Mouse (Mus musculus) heart, postnatal 36 days (tissue): ENCODE data around the gene Asic4. TPM values are rescaled to one million over a fixed set of nuclear protein-coding genes. Genes with fewer than 3 reads are reported as not detected.
A peak's percentile ranks its signal among the peaks of the same experiment; 100 is the strongest.

Experiments
- DNase-seq, 2 experiments: peaks; one replicate each; pipeline ENCODE4 v3.0.0; 2021 to 2022
- intact Hi-C: fragments of 180-260 bp; cut with DNase I; formaldehyde crosslinking; loops from one replicate; pipeline ENCODE4 v1.15.1; 2025
- total RNA-seq, 2 experiments: library from RNA; stranded (reverse); gene quantifications; 2 replicates each; pipeline ENCODE4 v1.2.3; 2021

Asic4 gene
- total RNA-seq, 2 experiments from 2014 or later: not detected

DNA sequence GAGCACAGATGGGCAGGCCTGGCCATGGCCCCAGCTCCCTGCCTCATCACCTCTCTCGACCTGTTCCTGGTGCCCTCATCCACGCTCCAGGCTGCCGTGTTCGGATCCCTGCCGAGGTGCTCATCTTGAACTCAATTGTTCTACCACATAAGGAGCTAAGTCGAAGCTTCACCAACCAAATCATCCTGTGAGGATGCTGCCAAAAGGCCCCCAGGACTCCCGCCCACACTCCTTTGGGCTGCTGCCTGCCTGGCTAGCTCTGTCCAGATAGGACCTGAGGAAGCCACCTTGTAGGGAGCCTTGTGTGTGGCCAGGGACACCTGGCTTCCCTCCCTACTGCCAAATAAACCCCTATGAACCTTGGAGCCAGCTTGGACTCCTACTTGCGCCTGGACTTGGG, 7.4 kb upstream of the Asic4 start:
- intact Hi-C loops: no loop called here
- DNase-seq: no peak

DNA sequence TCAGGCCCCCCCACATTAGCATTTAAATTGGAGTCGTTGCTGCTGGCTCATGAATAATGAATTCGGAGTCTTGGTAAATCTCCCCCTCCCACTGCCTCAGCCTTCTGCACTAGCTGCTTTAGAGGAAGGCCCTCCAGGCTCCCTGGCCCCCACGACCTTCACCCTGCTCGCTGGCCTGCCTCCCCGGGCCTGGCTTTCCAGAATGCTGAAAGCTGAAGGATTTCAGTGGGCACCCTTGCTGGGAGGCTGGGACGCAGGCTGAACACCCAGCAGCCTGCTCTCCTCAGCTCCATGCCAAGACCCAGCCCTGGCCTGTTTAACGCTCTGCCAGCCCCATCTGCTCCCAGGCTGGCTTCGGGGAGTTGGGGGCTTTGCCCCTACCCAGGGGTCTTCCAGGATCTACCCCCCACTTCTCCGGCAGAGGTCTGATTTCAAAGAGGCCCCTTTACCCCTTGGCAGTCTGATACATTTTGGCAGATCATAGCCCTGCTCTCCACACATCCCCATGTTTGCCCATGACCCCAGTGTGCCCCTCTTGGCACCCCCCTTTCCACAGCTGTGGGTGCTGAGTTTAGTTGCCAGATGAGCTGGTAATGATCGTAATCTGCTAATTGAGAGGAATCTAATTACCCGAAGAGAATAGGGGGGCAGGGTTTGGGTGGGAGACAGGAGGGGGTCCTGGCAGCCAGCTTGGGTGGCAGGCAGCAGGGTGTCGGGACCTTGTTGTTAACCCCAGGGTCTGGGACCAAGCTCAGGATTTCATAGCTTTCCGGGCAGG, 6.8 kb upstream of the Asic4 start:
- no peak for DNase-seq
- intact Hi-C loops: no loop called here

DNA sequence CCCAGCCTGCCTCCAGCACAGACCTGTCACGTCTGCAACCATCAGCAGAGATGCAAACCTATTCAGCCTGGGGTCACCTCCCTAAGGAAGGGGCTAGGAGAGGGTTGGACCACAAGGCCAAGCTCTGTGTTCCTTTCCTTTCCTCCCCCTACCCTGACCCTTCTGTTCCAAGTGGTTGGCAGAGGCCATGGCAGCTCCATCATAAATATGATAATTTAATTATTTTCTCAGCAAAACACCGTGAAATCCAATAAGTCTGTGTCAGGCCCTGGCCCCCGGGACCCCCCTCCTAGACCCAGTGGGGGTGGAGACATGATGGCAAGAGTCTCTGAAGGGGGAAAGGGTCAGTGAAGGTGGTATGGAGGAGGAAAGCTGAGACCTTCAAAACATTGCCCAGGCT, 6.0 kb upstream of the Asic4 start:
- no peak for DNase-seq
- intact Hi-C loops: no loop called here

DNA sequence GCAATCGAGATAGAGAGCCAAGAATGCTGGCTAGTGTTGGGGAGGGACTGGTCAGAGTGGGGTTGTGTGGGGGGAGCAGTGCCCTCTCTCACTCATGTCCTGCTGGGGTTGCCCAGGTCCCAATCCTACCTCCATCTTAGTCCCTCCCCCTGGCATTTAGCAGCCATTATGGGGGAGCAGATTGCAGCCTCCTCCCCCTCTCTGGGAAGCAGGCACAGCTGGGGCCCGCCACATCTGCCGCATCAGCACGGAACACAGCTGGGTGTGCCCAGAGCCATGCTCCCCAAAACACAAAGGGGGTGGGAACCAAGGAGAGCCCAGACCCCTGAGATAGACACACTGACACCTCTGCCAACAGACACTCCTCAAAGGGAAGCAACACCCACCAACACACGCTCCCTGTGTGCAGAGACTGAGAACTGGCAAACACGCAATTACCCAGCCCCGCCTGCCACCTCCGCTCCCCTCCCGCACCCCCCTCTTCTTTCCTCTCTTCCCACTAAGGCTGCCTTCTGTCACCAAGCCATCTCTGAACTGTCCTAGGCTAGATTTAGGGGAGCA, 5.0 kb upstream of the Asic4 start:
- no peak for DNase-seq
- intact Hi-C loops: loop anchor here (1.0 kb wide), 1 partner anchor 114 kb away; no protein-coding TSS in a partner anchor

DNA sequence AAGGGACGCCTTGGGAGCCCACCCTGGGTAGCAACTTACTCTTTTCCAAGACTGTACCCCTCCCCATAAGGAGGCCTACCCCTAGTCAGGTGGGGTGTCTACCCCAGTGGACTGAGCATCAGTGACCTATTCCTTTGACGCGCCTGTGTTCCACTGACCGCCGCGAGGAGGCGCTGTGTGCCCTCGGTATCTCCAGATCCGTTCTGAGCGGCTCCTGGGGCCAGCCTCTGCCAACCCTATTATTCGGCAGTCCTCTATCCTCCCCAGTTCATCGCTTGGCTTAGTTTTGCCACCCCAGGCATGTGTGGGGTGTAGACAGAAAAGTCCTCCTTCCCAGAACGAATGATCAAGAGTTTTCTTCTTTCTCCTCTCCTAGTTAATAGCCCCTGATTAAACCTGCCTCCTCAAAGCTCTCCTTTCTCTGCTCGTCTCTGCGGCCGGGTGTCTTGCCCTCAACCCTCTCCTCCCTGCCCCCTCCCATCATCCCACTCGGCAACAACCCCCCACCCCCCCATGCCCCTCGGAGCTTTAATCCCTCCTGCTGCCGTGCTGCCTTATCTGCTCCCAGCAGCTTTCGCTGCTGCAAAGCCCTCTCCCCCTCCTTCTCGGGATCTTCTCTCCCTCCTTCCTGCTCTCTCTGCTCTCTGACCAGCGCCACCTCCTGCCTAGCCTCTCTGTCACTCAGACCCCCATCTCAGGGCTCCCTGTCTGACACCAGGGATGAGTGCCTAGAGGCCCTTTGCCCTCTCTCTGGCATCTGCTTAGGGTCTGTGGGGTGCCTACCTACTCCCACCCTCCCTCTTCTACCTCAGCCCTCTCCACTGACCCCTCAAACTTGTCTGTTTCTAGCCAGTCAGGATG, 4.3 kb upstream of the Asic4 start:
- intact Hi-C loops: loop anchor here (1.0 kb wide), 2 partner anchors 21 to 113 kb away; no protein-coding TSS in a partner anchor
- peak; percentile 78 to 83 for DNase-seq

DNA sequence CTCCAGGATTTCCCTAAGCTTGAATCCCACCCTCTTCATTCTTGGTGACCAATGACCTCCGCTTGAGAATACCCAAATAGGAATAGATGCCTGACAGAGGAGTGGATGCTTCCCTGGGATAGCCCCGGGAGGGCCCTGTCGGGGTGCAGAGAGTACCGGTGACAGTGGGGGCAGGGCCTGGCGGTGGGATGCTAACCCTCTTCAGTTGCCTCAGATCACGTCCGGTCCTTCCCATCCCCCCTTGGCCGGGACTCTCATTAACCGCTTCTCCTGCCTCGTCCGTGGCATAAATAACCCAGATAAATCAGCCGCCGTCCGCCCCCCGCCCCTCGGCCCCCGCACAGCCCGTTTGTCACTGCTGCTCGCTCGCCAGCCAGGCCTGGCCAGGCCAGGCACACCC, 3.6 kb upstream of the Asic4 start:
- intact Hi-C loops: loop anchor here (1.0 kb wide), 1 partner anchor 21 kb away; no protein-coding TSS in a partner anchor
- no peak for DNase-seq

DNA sequence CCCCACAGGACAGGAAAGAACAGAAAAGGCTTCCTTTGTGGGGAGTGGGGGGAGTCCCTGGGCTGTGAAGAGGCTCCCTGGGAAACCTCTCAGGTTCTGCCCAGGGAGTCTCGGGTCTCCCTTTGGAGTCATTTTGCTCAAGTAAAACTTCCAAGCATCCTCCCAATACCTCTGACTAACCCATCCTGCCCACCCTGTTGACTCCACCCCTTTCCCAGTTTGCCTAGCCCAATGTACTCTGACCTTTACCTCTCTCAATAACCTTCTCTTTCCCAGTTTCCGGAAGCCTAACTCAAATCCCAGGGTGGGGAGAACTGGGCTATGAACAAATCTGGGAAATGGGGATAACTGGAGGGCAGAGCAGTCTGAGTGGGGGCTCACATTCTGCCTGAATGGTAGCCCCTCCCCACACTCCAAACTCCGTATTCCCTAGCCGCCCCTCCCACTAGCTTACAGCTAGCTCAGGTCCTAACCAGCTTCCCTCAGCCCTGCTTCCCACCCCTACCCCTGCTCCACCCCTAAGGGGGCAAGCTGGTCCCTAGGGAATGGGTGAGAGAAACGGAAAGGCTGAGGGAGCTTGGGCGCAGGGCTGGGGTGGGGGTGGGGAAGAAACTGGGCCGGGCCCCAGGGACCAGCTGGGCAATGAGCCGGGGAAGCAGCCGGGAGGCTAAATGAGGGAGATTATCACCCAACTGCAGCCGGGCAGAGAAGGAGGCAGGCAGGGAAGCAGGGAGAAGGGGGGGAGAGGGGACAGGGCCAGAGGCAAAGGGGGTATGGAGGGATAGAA, 2.8 kb upstream of the Asic4 start:
- DNase-seq: no peak
- intact Hi-C loops: no loop called here

DNA sequence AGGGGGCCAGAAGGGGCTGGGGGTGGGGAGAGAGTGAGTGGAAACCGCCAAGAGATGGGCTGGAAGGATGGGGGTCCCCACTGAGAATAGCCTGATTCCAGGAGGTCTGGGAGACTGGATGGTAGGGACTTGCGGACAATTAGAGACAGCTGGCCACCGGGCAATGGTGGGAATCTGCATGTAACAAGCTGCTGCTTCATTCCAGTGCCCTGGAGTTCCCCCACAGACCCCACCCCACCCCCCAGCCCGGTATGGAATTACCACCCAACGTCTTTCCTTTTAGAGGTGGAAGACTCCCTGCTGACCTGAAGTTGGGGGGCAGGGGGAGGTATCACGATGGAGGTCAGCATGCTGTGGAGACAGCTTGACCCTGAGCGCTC, 2.2 kb upstream of the Asic4 start:
- intact Hi-C loops: no loop called here
- DNase-seq: no peak

DNA sequence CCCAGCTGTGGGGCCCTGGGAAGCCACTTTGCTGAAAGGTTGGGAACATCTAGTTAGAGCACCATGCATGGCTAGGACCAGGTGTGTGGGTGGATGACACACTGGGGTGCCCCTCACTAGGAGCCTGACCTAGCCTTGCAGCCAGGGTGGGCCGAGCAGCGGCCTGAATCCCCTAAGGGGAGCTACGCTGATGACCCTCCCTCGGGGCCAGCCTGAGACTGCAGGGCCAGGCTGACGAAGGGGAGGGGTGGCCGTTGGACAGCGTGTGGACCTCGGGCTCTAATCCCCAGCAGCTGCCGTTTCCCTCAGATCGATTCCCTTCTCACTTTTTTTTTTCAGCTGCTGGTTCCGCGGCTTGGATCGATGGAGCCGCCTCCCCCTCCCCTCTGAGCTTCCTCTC, 1.3 kb upstream of the Asic4 start:
- intact Hi-C loops: no loop called here
- DNase-seq: no peak

DNA sequence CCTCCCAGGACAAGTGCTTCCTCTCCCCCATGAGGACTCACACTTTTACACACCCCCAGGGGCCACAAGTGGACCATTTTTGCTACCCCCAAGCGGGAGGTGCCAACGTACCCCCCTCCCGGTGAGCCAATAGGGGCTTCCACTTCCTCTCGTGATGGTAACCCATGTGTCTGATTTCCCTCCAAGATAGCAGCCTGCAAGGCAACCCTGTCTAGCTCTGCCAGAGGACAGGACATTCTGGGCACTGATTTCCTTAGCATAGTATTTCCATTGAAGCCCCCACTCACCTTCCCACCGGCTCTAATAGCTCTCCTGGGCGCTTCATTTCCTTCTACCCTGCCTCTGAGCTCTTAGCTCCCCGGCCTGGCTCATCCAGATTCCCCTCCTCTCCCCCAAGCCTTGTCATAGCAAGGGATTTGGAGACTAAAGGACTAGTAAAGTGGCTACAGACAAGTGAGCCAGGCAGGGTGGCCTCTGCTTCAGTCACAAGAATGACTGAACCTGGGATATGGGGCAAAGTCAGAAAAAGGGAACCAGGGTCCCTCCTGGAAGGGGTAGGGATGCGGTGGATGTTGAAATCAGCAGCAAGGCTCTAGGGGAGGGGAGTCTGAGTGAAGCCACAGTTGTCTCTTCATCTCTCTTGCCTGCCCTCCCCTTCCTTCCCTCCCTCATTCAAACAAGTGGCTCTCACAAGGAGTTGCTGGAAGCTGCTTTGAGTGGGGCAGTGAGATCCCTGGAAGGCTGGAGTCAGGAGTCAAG, 680 bp upstream of the Asic4 start:
- intact Hi-C loops: no loop called here

DNA sequence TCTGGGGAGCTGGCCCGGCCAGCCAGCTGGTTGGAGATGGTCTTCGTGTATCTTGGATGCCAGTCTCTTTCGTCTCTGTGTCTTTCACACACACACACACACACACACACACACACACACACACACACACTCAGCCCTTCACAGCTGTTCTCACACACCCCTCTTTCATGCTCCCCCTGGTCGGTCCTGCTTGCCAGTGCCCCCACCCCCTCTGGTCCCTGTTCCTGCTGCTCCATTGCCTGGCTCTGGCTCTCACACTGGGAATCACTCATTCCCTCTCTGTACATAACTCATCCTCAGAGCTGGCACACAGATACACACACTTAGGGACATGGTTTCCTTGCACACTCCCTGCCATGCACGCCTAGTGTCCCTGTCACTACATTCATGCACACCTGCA, 1.7 kb downstream of the Asic4 start:
- no peak for DNase-seq
- intact Hi-C loops: no loop called here

More for the DNA sequence above, 680 bp upstream of the Asic4 start:
- no peak for DNase-seq

DNA sequence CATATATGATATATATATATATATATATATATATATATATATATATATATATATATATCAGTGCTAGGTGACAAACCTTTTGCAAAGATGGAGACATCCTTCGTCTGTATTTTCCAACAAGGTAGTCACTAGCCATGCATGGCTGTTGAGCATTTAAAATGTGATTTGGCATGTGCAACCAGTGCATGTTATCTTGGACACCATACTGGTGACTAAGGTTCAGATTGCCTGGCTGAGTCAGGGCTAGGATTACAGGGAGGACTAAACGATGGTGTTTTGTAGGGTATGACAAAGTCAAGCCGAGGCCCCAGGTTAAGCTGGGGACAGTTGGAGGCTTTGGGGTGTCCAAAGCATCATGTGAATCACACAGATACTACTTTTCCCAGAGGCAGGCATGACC, 5.2 kb downstream of the Asic4 start:
- intact Hi-C loops: no loop called here

DNA sequence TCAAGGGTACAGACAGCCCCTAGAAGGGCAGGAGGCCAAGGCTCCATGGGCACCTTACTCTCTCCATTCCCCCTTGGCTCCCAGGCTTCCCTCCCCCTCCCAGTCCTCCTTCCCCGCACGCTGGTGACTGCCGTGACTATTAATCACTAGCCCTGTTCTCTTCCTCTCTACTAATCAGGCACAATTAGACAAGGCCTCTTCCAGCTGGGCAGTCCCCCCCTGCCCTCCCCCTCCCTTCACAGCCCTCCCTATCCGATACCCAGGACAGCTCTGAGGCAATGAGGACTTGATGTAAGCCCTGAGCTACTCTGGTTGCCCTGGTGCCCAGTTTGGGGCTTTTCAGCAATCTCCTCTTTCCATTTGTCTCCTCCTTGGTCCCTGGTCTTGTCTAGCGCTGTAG, 5.7 kb downstream of the Asic4 start:
- intact Hi-C loops: no loop called here
- DNase-seq: no peak

More for the DNA sequence above, 5.2 kb downstream of the Asic4 start:
- DNase-seq: no peak

DNA sequence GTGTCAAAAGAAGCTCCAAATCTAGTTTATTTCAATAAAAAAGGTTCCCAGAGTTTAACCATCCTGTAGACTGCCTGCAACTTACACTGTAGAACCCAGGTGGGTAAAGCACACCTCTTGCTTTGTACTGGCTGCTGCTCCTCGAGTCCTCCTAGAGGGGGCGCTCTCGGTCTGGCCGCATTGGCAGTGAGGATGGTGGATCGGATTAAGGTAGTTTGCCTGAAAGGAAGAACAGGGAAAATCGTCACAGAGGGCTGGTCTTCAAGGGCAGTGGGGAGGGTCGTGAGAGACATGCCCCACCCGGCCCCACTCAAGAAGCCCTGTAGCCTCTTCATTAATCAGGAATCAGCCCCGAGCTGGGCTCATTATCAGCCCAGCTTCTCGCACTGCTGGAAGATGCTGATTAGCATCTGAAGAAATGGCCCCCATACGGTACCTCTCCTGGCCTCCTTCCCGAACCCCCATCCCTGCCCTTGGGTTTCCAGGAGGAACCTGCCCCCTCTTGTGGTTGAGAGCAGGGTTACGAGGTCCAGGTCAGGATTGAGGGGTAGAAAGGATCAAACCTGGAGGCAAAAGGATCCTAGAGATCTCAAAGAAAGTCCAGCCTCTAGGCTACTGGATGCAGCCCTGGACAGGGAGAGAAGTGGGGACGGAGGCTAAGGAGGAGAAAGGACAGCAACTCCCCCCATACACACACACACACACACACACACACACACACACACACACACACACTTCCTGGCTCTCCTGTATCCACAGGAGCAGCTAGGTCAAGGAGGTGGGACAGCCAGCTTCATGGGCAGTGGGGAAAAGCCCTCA, 6.7 kb downstream of the Asic4 start:
- no peak for DNase-seq
- intact Hi-C loops: no loop called here

DNA sequence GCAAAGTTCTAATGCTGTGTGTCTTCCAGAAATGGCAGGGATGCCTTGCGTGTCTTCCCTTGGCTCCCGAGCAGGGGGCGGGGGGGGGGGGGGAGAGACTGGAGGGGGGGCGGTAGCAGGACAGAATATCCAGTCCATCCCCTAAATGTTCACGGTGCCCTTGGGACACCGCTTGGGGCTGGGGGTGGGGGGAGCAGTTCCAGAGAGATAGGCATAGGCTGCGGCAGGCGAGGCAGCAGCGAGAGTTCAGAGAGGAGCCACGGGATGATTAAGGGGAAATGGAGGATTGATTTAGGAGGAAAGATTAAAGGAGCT, 7.4 kb downstream of the Asic4 start:
- intact Hi-C loops: no loop called here
- DNase-seq: no peak

DNA sequence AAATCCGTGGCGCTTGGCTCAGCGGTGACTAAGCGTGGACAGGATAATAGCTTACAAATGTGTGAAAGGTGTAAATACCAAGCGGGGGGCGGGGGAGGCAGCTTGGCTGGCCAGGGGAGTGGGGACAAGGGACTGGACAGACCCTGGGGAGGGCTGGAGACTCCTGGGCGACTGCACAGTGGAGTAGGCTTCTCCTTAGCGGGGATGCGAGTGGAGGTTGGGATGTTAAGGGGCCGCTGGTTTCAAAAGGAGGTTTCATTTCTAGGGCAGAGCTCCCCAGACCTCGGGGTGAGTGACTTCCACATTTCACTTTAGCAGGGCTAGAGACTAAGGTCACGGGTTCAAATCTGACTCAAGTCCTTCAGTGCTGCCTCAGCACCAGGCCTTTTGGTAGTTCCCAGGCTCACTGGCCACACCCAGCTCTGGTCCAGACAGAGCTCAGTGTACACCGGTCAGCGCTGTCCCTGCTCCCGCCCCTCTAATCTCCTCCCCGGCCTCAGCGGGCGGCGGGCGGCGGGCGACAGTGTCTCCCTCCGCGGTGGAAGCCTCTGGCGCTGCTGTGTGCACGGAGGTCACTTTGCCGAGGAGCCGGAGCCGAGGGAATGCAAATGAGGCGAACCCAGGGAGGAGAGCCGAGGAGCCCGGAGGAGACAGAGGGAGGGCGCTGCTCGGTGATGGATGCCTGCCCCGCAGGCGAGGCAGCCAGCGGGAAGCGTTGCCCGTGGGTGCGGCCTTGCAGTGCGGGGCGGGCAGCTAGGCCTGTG, 8.0 kb downstream of the Asic4 start:
- DNase-seq: peak; percentile 43 to 65
- intact Hi-C loops: no loop called here

DNA sequence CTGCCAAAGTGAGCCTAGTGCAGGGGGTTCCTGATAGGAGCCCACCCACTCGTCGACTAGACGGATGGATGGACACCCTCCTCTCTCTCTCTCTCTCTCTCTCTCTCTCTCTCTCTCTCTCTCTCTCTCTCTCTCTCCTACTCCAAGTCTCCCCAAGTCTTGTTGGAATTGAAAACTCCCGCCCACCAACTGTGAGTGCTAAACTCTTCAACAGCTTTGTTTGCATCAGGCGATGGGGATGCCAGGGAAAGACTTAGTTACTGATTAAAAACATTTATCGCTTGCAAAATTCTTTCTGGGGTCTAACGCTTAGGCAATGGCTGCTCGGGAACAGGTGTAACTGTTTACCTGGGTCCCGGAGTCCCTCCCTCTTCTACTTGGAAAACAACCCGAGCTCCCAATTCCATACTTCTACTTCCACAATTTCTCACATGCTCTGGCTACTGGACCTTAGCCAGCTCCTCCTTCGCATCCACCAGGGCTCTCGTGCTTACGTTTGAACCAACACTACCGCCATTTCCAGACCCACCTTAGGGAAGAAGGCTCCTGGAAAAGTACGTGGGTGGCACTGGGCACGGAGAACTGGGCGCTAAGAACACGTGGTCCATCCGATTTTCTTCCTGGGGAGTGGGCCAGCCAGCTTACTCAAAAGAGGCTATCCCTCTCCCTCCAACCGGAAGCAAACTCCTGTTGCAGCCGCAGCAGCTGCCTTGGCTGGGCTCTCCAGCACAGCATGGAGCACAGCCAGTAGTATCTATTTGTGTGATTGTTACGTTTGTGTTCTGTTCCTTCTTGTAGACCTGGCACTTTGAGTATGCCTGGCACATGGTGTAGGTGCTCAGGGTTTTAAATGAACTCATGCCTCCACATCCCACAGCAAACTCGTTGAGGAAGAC, 8.8 kb downstream of the Asic4 start:
- peak in 1 of 2 experiments; percentile 40 for DNase-seq
- intact Hi-C loops: no loop called here

DNA sequence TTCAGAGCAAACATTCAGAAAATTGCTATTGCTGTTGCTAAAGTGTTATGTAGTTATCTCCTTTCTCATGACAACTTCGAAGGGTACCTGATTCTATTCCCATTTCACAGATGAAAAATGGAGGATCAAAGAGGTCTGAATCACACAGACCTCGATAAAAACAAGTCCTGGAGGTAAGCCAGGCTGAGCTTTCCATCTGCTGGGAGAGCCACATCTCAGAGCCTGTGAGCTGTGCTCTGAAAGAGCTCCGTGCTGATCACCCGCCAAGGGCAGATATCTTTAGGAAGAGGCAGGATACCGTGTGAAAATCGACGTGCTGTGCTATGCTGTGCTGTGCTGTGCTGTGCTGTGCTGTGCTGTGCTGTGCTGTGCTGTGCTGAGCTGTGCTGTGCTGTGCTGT, 10.1 kb downstream of the Asic4 start:
- intact Hi-C loops: no loop called here
- no peak for DNase-seq
